Mouse (Mus musculus): ENCODE measurements around the gene Snrpf.

- TF ChIP-seq CTCF (conservative IDR thresholded peaks at IDR 0.05; ENCODE audit: low read length) (peak; percentile 80), POU5F1 (IDR thresholded peaks at IDR 0.05; ENCODE audit: borderline replicate concordance, low read length) (no peak)
These were observed 12.1 kb downstream of the Snrpf start for GRCm38 (mm10) chr10:93577271-93577886.

Measured in E14TG2a.4 (cell line).